Mouse (Mus musculus) spleen, adult 2 months (tissue): ENCODE measurements around the gene Olfr649.

Source experiments
- CTCF ChIP-seq: fragments of 200-500 bp; IDR thresholded peaks from 2 replicates; pipeline ENCODE4 v1.5.1; 2011; ENCODE audit warnings: mild to moderate bottlenecking, inconsistent platforms; ENCODE audit not compliant: insufficient read depth, insufficient read length, insufficient replicate concordance; ENCODE audit errors: extremely low read depth
- POLR2A ChIP-seq: fragments of 200-500 bp; IDR thresholded peaks from 2 replicates; pipeline ENCODE4 v1.6.1; 2011; ENCODE audit warnings: low read depth, low read length, inconsistent platforms

- TF ChIP-seq POLR2A (no peak), CTCF (no peak)
These were observed 16.7 kb downstream of the Olfr649 start for GRCm38 (mm10) chr7:104179074-104179473.
